ENCODE assay signal across 8 mouse cellular contexts in genomic region chr9:16028394-16028911, GRCm38 (mm10).
A peak's percentile ranks its signal among the peaks of the same experiment; 100 is the strongest.
DNase-seq lines count a peak whose midpoint lies in the region; ATAC-seq lines count a peak whose summit lies in the region.

No protein-coding gene starts in this region.

- no peak for ATAC-seq in granulocyte monocyte progenitor cell, adult 5-6 weeks (replicated peaks; ENCODE audit: poor library complexity, severe bottlenecking)

- intact Hi-C loops in left cerebral cortex, postnatal 25 days (cut with DNase I), result loop anchor here (2.0 to 10.0 kb wide), 3 partner anchors 86 to 476 kb away; partner anchors contain the start of gene Fat3

- peak; percentile 14 to 16 for DNase-seq in cerebellum, postnatal 25 days
- no peak for DNase-seq in cerebellum, adult 11 months
- DNase-seq in ovary, postnatal 36 days (ENCODE audit: low spot score), result peak; percentile 4
- no peak for DNase-seq in ovary, postnatal 10 days (ENCODE audit: low spot score)
- peak; percentile 31 to 68 for DNase-seq in left cerebral cortex, postnatal 25 days (ENCODE audit: low spot score in 2 of 2)
- no peak for DNase-seq in natural killer cell, adult 2 months (ENCODE audit: low spot score in 2 of 2)
- DNase-seq in ovary, postnatal 14 days (ENCODE audit: low spot score), result no peak

Comparison
In these comparisons a context has a peak if more than half of its experiments do, and no peak if none do; other contexts are left out.
1. DNase-seq: peak in cerebellum, postnatal 25 days (2 of 2), ovary, postnatal 36 days (single experiment) and left cerebral cortex, postnatal 25 days (2 of 2); none in cerebellum, adult 11 months (single experiment), ovary, postnatal 10 days (single experiment), natural killer cell, adult 2 months (0 of 2) and ovary, postnatal 14 days (single experiment).